Mouse (Mus musculus): ENCODE measurements around the gene Ssu72. TPM values are rescaled to one million over a fixed set of nuclear protein-coding genes. Genes with fewer than 3 reads are reported as not detected.

The Ssu72 gene
- polyA plus RNA-seq (2014; fragmentation: Nextera tagmentation; extraction: Ambion mirVana), result 140 and 145 TPM in 2 replicates

GRCm38 (mm10) chr4:155704721-155705591 lies at the start of gene Ssu72:
TSS of gene Ssu72 (plus strand) at chr4:155704800.
- WGBS, result under 1% methylated on average over 83 of the region's 83 CpGs
- H3K4me1 ChIP-seq (ENCODE audit: control insufficient read depth, insufficient read depth, low read length), result peaks cover 10% of the 10 kb centered on the region; the same call in 1 of the 2 replicates
- H3K27me3 ChIP-seq (ENCODE audit: control insufficient read depth, insufficient read depth, low read length), result no peaks in the 10 kb centered on the region
- peak within 1 kb of the TSS; percentile 76 for H3K4me2 ChIP-seq (replicated peaks; ENCODE audit: low read depth, low read length)
- peak; percentile 95 for ATAC-seq (ENCODE audit: insufficient number of reproducible peaks, insufficient read depth, low FRiP score, low read depth)
- no peaks in the 10 kb centered on the region for H3K9me3 ChIP-seq (ENCODE audit: control insufficient read depth, low read depth, low read length)
- H3K36me3 ChIP-seq (ENCODE audit: control insufficient read depth, insufficient read depth, low read length), result no peaks in the 10 kb centered on the region; the same call in 1 of the 2 replicates
- peak within 1 kb of the TSS; percentile 96 for H3K27ac ChIP-seq (ENCODE audit: low read length)
- peak within 1 kb of the TSS; percentile 91 for H3K9ac ChIP-seq (replicated peaks; ENCODE audit: low read depth, low read length)
- H3K4me3 ChIP-seq (ENCODE audit: low read depth, low read length), result peak within 1 kb of the TSS; percentile 86

- peaks cover 7% of the 10 kb centered on the region; the same call in 1 of the 2 replicates for H3K27me3 ChIP-seq (ENCODE audit: control insufficient read depth, insufficient read depth, low read length)
- no peaks in the 10 kb centered on the region for H3K9me3 ChIP-seq (ENCODE audit: control insufficient read depth, low read depth, low read length)
- H3K9ac ChIP-seq (replicated peaks; ENCODE audit: low read depth, low read length), result no peak overlapping the region
- no peak overlapping the region for H3K27ac ChIP-seq (ENCODE audit: low read length)
- 91% methylated on average over 13 of the region's 13 CpGs for WGBS
- no peak overlapping the region for H3K4me3 ChIP-seq (ENCODE audit: low read depth, low read length)
- peaks cover 34% of the 10 kb centered on the region for H3K4me1 ChIP-seq (ENCODE audit: control insufficient read depth, insufficient read depth, low read length)
- H3K36me3 ChIP-seq (ENCODE audit: control insufficient read depth, insufficient read depth, low read length), result peaks cover 19% of the 10 kb centered on the region; the same call in 1 of the 2 replicates
- ATAC-seq (ENCODE audit: insufficient number of reproducible peaks, insufficient read depth, low FRiP score, low read depth), result no peak
- H3K4me2 ChIP-seq (replicated peaks; ENCODE audit: low read depth, low read length), result no peak overlapping the region
These were observed 48.3 kb upstream of the Ssu72 start for GRCm38 (mm10) chr4:155656214-155656751.

GRCm38 (mm10) chr4:155658961-155659360 lies 45.6 kb upstream of the Ssu72 start:
- Histone ChIP-seq H3K4me1 (ENCODE audit: control insufficient read depth, insufficient read depth, low read length) (peaks cover 12% of the 10 kb centered on the region), H3K27me3 (ENCODE audit: control insufficient read depth, insufficient read depth, low read length) (peaks cover 3% of the 10 kb centered on the region; the same call in 1 of the 2 replicates), H3K4me3 (ENCODE audit: low read depth, low read length) (no peak overlapping the region), H3K36me3 (ENCODE audit: control insufficient read depth, insufficient read depth, low read length) (peaks cover 17% of the 10 kb centered on the region; the same call in 1 of the 2 replicates), H3K4me2 (replicated peaks; ENCODE audit: low read depth, low read length) (no peak overlapping the region), H3K9ac (replicated peaks; ENCODE audit: low read depth, low read length) (no peak overlapping the region), H3K27ac (ENCODE audit: low read length) (no peak overlapping the region), H3K9me3 (ENCODE audit: control insufficient read depth, low read depth, low read length) (no peaks in the 10 kb centered on the region)
- ATAC-seq (ENCODE audit: insufficient number of reproducible peaks, insufficient read depth, low FRiP score, low read depth), result no peak
- 94% methylated on average over 10 of the region's 10 CpGs for WGBS

GRCm38 (mm10) chr4:155660641-155661040 lies 44.0 kb upstream of the Ssu72 start:
- 80% methylated on average over 12 of the region's 12 CpGs for WGBS
- H3K4me2 ChIP-seq (replicated peaks; ENCODE audit: low read depth, low read length), result no peak overlapping the region
- ATAC-seq (ENCODE audit: insufficient number of reproducible peaks, insufficient read depth, low FRiP score, low read depth), result no peak

GRCm38 (mm10) chr4:155666903-155667302 lies 37.7 kb upstream of the Ssu72 start:
- H3K36me3 ChIP-seq (ENCODE audit: control insufficient read depth, insufficient read depth, low read length), result no peaks in the 10 kb centered on the region
- no peak overlapping the region for H3K4me2 ChIP-seq (replicated peaks; ENCODE audit: low read depth, low read length)
- peaks cover 6% of the 10 kb centered on the region; the same call in 1 of the 2 replicates for H3K4me1 ChIP-seq (ENCODE audit: control insufficient read depth, insufficient read depth, low read length)
- ATAC-seq (ENCODE audit: insufficient number of reproducible peaks, insufficient read depth, low FRiP score, low read depth), result no peak
- no peaks in the 10 kb centered on the region for H3K9me3 ChIP-seq (ENCODE audit: control insufficient read depth, low read depth, low read length)
- H3K27ac ChIP-seq (ENCODE audit: low read length), result no peak overlapping the region
- no peak overlapping the region for H3K4me3 ChIP-seq (ENCODE audit: low read depth, low read length)
- H3K27me3 ChIP-seq (ENCODE audit: control insufficient read depth, insufficient read depth, low read length), result no peaks in the 10 kb centered on the region
- H3K9ac ChIP-seq (replicated peaks; ENCODE audit: low read depth, low read length), result no peak overlapping the region

More at GRCm38 (mm10) chr4:155660641-155661040, 44.0 kb upstream of the Ssu72 start:
- peaks cover 17% of the 10 kb centered on the region; the same call in 1 of the 2 replicates for H3K36me3 ChIP-seq (ENCODE audit: control insufficient read depth, insufficient read depth, low read length)
- H3K9me3 ChIP-seq (ENCODE audit: control insufficient read depth, low read depth, low read length), result no peaks in the 10 kb centered on the region
- no peak overlapping the region for H3K27ac ChIP-seq (ENCODE audit: low read length)
- H3K4me3 ChIP-seq (ENCODE audit: low read depth, low read length), result no peak overlapping the region
- H3K9ac ChIP-seq (replicated peaks; ENCODE audit: low read depth, low read length), result no peak overlapping the region
- no peaks in the 10 kb centered on the region for H3K27me3 ChIP-seq (ENCODE audit: control insufficient read depth, insufficient read depth, low read length)
- H3K4me1 ChIP-seq (ENCODE audit: control insufficient read depth, insufficient read depth, low read length), result no peaks in the 10 kb centered on the region

- Histone ChIP-seq H3K36me3 (ENCODE audit: control insufficient read depth, insufficient read depth, low read length) (no peaks in the 10 kb centered on the region), H3K4me3 (ENCODE audit: low read depth, low read length) (peak within 1 kb of the TSS; percentile 82), H3K27me3 (ENCODE audit: control insufficient read depth, insufficient read depth, low read length) (no peaks in the 10 kb centered on the region), H3K4me1 (ENCODE audit: control insufficient read depth, insufficient read depth, low read length) (peaks cover 6% of the 10 kb centered on the region; the same call in 1 of the 2 replicates), H3K9me3 (ENCODE audit: control insufficient read depth, low read depth, low read length) (no peaks in the 10 kb centered on the region), H3K9ac (replicated peaks; ENCODE audit: low read depth, low read length) (peak within 1 kb of the TSS; percentile 78), H3K4me2 (replicated peaks; ENCODE audit: low read depth, low read length) (peak within 1 kb of the TSS; percentile 92), H3K27ac (ENCODE audit: low read length) (peak within 1 kb of the TSS; percentile 64; the same call in 1 of the 2 replicates)
- WGBS, result under 1% methylated on average over 73 of the region's 73 CpGs
- ATAC-seq (ENCODE audit: insufficient number of reproducible peaks, insufficient read depth, low FRiP score, low read depth), result peak; percentile 98
These were observed 35.7 kb upstream of the Ssu72 start, which contains the start of gene Mib2 for GRCm38 (mm10) chr4:155668689-155669597. TSS of gene Mib2 (minus strand) at chr4:155669198.

GRCm38 (mm10) chr4:155669598-155670075 lies 35.0 kb upstream of the Ssu72 start:
- Histone ChIP-seq H3K4me2 (replicated peaks; ENCODE audit: low read depth, low read length) (peak overlapping the region; percentile 46), H3K27me3 (ENCODE audit: control insufficient read depth, insufficient read depth, low read length) (no peaks in the 10 kb centered on the region), H3K9ac (replicated peaks; ENCODE audit: low read depth, low read length) (0 out of 2 replicates have a peak overlapping the region, but pooled peaks have one; percentile 78), H3K36me3 (ENCODE audit: control insufficient read depth, insufficient read depth, low read length) (no peaks in the 10 kb centered on the region), H3K27ac (ENCODE audit: low read length) (no peak overlapping the region), H3K9me3 (ENCODE audit: control insufficient read depth, low read depth, low read length) (no peaks in the 10 kb centered on the region), H3K4me1 (ENCODE audit: control insufficient read depth, insufficient read depth, low read length) (peaks cover 6% of the 10 kb centered on the region; the same call in 1 of the 2 replicates), H3K4me3 (ENCODE audit: low read depth, low read length) (peak overlapping the region; percentile 82)
- ATAC-seq (ENCODE audit: insufficient number of reproducible peaks, insufficient read depth, low FRiP score, low read depth), result no peak
- 2% methylated on average over 8 of the region's 8 CpGs for WGBS
